Mouse (Mus musculus) small intestine, adult 2 months (tissue): Measurements from ENCODE around the gene Ccdc34.

Experiments
- CTCF ChIP-seq: fragments of 200-500 bp; IDR thresholded peaks from 2 replicates; pipeline ENCODE4 v1.5.1; 2012; ENCODE audit warnings: low read depth, mild to moderate bottlenecking, control low read depth, inconsistent platforms, low read length, moderate library complexity, mixed read lengths; ENCODE audit not compliant: insufficient replicate concordance, insufficient read length; ENCODE audit errors: extremely low read depth
- POLR2A ChIP-seq: fragments of 200-500 bp; IDR thresholded peaks from 2 replicates; pipeline ENCODE4 v1.6.1; 2012; ENCODE audit warnings: low read depth, mild to moderate bottlenecking, control low read depth, inconsistent platforms, low read length, moderate library complexity

DNA sequence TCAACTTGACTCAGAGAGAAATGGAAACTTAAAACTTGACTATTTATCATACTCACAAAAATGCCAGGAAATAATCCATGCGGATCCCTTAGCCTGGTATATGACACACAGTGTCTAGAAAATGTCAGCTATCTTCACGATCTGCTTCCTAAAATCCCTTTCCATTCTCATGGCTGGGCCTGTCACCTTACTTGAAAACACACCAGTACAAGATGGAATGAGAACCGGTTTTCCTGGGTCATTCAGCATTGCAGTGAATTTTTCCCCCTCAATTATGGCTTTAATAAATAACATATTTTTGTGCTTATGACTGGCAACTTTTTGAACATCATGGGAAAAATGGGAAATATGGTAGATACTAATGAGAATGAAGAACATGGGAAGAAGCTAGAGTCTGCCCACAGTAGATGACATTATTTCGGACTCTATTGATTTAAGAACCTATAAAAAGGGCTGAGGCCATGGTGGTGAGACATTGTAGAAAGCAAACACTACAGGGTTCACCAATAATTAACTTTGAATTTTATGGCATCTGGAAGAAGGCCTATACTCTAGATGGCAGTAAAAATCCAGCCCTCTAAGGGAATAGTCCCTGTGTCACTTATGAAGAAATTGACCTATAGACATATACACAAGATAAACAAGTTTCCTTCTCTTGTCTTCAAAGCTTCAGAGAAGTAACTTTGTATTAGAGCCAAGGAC is 171.2 kb downstream of the Ccdc34 start:
- TF ChIP-seq CTCF, result no peak
- no peak for TF ChIP-seq POLR2A
